Mouse (Mus musculus) B cell, adult 62 days (primary cell): ENCODE data around the gene Gm13723. TPM values are rescaled to one million over a fixed set of nuclear protein-coding genes. Genes with fewer than 3 reads are reported as not detected.

Source experiments
- total RNA-seq: library from RNA; stranded (reverse); gene quantifications from 4 replicates; pipeline ENCODE4 v1.2.4, GENCODE M21; 2023

The Gm13723 gene
- not detected in 4 replicates for total RNA-seq

GRCm38 (mm10) chr2:86874702-86875101 is at the start of gene Gm13723:
TSS of gene Gm13723 (minus strand) at chr2:86874802.

DNA sequence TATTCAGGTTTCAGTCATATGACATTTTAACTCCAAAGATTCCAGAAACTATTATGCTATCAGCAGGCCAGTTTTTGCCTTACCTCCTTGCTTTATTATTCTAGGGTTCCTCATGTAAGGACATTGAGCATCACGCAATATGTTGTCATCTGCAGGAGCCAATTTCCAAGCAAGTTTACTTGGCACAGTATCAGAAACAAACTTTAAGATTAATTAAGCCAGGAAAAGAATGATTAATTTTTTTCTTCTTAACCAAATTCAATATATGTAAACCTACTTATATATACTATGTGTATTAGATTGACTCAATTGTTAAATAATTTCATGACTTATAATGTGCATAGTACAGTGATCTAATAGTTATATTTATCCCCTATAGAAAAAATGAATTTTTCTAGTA is 17.5 kb upstream of the Gm13723 start, which contains the start of gene Olfr1097:
TSS of gene Olfr1097 (minus strand) at position 101 of the 400 bp plus-strand sequence.

DNA sequence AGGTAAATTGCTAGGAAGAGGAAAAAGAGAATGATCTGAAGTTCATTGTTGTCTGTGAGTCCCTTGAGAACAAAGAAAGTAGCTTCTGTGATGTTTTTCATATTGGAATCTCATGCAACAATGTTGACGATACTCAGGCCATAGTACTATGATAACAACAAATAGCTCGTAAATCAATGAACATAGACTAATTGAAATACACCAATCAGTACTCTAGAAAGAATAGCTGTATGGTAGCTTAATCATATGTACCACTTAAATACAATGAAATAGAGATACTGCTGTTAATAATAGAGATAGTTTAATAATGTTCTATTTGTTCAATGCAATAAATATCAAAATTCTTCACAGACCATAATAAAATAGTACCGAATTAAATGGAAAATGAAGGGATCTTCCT is 23.0 kb downstream of the Gm13723 start, which contains the start of gene Olfr1095:
TSS of gene Olfr1095 (minus strand) at position 101 of the 400 bp plus-strand sequence.

GRCm38 (mm10) chr2:86824363-86824762 is 50.2 kb downstream of the Gm13723 start, which contains the start of gene Olfr1094:
TSS of gene Olfr1094 (plus strand) at chr2:86824663.

Other genes starting within 250 kb of the Gm13723 start
- gene Olfr1084, start 235.1 kb downstream of the Gm13723 start, total RNA-seq = not detected in 4 replicates
- not detected in 4 replicates for gene Olfr1085, start 212.8 kb downstream of the Gm13723 start, total RNA-seq
- gene Olfr1086, start 194.7 kb downstream of the Gm13723 start, total RNA-seq = not detected in 4 replicates
- gene Olfr1087, start 176.4 kb downstream of the Gm13723 start, total RNA-seq = not detected in 4 replicates
- gene Olfr1089, start 141.1 kb downstream of the Gm13723 start, total RNA-seq = not detected in 4 replicates
- gene Olfr1090, start 115.8 kb downstream of the Gm13723 start, total RNA-seq = not detected in 4 replicates
- gene Olfr1093, start 92.3 kb downstream of the Gm13723 start, total RNA-seq = not detected in 4 replicates
- gene Olfr141, start 64.8 kb downstream of the Gm13723 start, total RNA-seq = not detected in 4 replicates
- gene Olfr1094, start 50.1 kb downstream of the Gm13723 start, total RNA-seq = not detected in 4 replicates
- gene Olfr1095, start 23.1 kb downstream of the Gm13723 start, total RNA-seq = not detected in 4 replicates
- gene Olfr1097, start 17.4 kb upstream of the Gm13723 start, total RNA-seq = not detected in 4 replicates
- not detected in 4 replicates for gene Olfr1098, start 49.7 kb upstream of the Gm13723 start, total RNA-seq
- not detected in 4 replicates for gene Olfr1099, start 85.9 kb upstream of the Gm13723 start, total RNA-seq
- gene Olfr1100, start 105.2 kb upstream of the Gm13723 start, total RNA-seq = not detected in 4 replicates
- gene Olfr1101, start 116.4 kb upstream of the Gm13723 start, total RNA-seq = not detected in 4 replicates
- gene Olfr1102, start 123.6 kb upstream of the Gm13723 start, total RNA-seq = not detected in 4 replicates
- not detected in 4 replicates for gene Olfr1104, start 152.3 kb upstream of the Gm13723 start, total RNA-seq
- gene Olfr1105, start 161.7 kb upstream of the Gm13723 start, total RNA-seq = not detected in 4 replicates
- gene Olfr1106, start 177.5 kb upstream of the Gm13723 start, total RNA-seq = not detected in 4 replicates
- not detected in 4 replicates for gene Olfr1107, start 201.0 kb upstream of the Gm13723 start, total RNA-seq
- gene Olfr1109, start 221.2 kb upstream of the Gm13723 start, total RNA-seq = not detected in 4 replicates
- gene Olfr259, start 239.8 kb upstream of the Gm13723 start, total RNA-seq = not detected in 4 replicates